Mouse (Mus musculus) CH12.LX (cell line): Measurements from ENCODE around the gene Tagln2. TPM values are rescaled to one million over a fixed set of nuclear protein-coding genes. Genes with fewer than 3 reads are reported as not detected.

Source experiments
- DNase-seq: peaks from one replicate; pipeline ENCODE4 v3.0.0-alpha.2; 2013; ENCODE audit errors: extremely low read depth
- H3K27ac ChIP-seq: 2 replicates; pipeline ENCODE4 v1.5.1; 2012; ENCODE audit warnings: low read depth, mild to moderate bottlenecking, control low read depth, moderate library complexity; ENCODE audit not compliant: insufficient read depth
- H3K27me3 ChIP-seq: replicated peaks from 2 replicates; pipeline ENCODE3; 2012; ENCODE audit warnings: inconsistent platforms
- H3K36me3 ChIP-seq, 2 experiments: replicated peaks in 1 of 2; 2 replicates each; pipeline versions ENCODE3 to v1.6.1; 2012; ENCODE audit warnings: inconsistent platforms in 1 of 2, low read length in 1 of 2, mild to moderate bottlenecking in 1 of 2, mixed read lengths in 1 of 2, moderate library complexity in 1 of 2; ENCODE audit not compliant: control insufficient read depth in 1 of 2, insufficient read depth in 1 of 2
- H3K4me1 ChIP-seq, 2 experiments: 2 replicates each; pipeline ENCODE4 v1.6.1; 2012; ENCODE audit warnings: inconsistent platforms in 1 of 2, moderate library complexity in 1 of 2; ENCODE audit not compliant: insufficient read depth in 2 of 2, control insufficient read depth in 1 of 2
- H3K4me2 ChIP-seq: 2 replicates; pipeline ENCODE4 v1.6.1; 2012; ENCODE audit warnings: low read depth, mild to moderate bottlenecking, control low read depth; ENCODE audit not compliant: poor library complexity, insufficient read depth, severe bottlenecking
- H3K4me3 ChIP-seq, 3 experiments: fragments of 150-350 bp in 1 of 3; sonication (generic) in 1 of 3; replicated peaks in 1 of 3; 2 replicates each; pipeline versions ENCODE3 to v1.5.1; 2011 to 2012; ENCODE audit warnings: low read depth in 2 of 3, low read length in 2 of 3, mild to moderate bottlenecking in 2 of 3, moderate library complexity in 2 of 3, control low read depth in 1 of 3, improper control_type of control experiment in 1 of 3, inconsistent platforms in 1 of 3, mixed read lengths in 1 of 3; ENCODE audit not compliant: poor library complexity in 1 of 3
- H3K79me2 ChIP-seq: replicated peaks from 2 replicates; pipeline ENCODE4 v1.6.1; 2012; ENCODE audit warnings: mild to moderate bottlenecking, moderate library complexity; ENCODE audit not compliant: control insufficient read depth, poor library complexity, insufficient read depth, severe bottlenecking; ENCODE audit errors: extremely low read depth
- H3K9ac ChIP-seq: 2 replicates; pipeline ENCODE4 v1.6.1; 2012; ENCODE audit warnings: low read depth, mild to moderate bottlenecking, control low read depth, moderate library complexity; ENCODE audit not compliant: insufficient read depth
- H3K9me3 ChIP-seq: replicated peaks from 2 replicates; pipeline ENCODE3; 2012; ENCODE audit warnings: low read length, inconsistent platforms, mixed read lengths
- BHLHE40 ChIP-seq: IDR thresholded peaks from 2 replicates; pipeline ENCODE4 v1.6.1; 2011; ENCODE audit warnings: mild to moderate bottlenecking, low read depth, low read length, improper control_type of control experiment
- CHD1 ChIP-seq: IDR thresholded peaks from 2 replicates; pipeline ENCODE4 v1.6.1; 2012; ENCODE audit warnings: low read depth, low read length, improper control_type of control experiment, inconsistent platforms
- CHD2 ChIP-seq: IDR thresholded peaks from 2 replicates; pipeline ENCODE4 v1.6.1; 2011; ENCODE audit warnings: low read length, improper control_type of control experiment
- CTCF ChIP-seq, 2 experiments: IDR thresholded peaks in 1 of 2; conservative IDR thresholded peaks in 1 of 2; 2 replicates each; pipeline ENCODE4 v1.5.1; 2011 to 2012; ENCODE audit warnings: low read depth in 2 of 2, low read length in 2 of 2, improper control_type of control experiment in 1 of 2, inconsistent platforms in 1 of 2, mild to moderate bottlenecking in 1 of 2, moderate library complexity in 1 of 2
- E2F4 ChIP-seq: IDR thresholded peaks from 2 replicates; pipeline ENCODE4 v1.6.1; 2011; ENCODE audit warnings: low read depth, low read length, improper control_type of control experiment; ENCODE audit not compliant: insufficient replicate concordance
- ELF1 ChIP-seq: IDR thresholded peaks from 2 replicates; pipeline ENCODE4 v1.6.1; 2014; ENCODE audit warnings: low read depth, mild to moderate bottlenecking, inconsistent platforms, low read length, improper control_type of control experiment
- EP300 ChIP-seq: IDR thresholded peaks from 2 replicates; pipeline ENCODE4 v1.6.1; 2011; ENCODE audit warnings: low read length, improper control_type of control experiment
- ETS1 ChIP-seq: conservative IDR thresholded peaks from 2 replicates; pipeline ENCODE4 v1.6.1; 2012; ENCODE audit warnings: low read depth, mild to moderate bottlenecking, inconsistent platforms, low read length, improper control_type of control experiment, moderate library complexity
- GABPA ChIP-seq: IDR thresholded peaks from 2 replicates; pipeline ENCODE4 v1.6.1; 2012; ENCODE audit warnings: low read depth, low read length, improper control_type of control experiment, inconsistent platforms; ENCODE audit not compliant: insufficient replicate concordance
- JUND ChIP-seq: conservative IDR thresholded peaks from 2 replicates; pipeline ENCODE4 v1.6.1; 2011; ENCODE audit warnings: low read depth, low read length, improper control_type of control experiment
- KAT2A ChIP-seq: IDR thresholded peaks from 2 replicates; pipeline ENCODE4 v1.6.1; 2012; ENCODE audit warnings: low read length, improper control_type of control experiment, inconsistent platforms; ENCODE audit not compliant: insufficient replicate concordance
- MAFK ChIP-seq: IDR thresholded peaks from 2 replicates; pipeline ENCODE4 v1.6.1; 2011; ENCODE audit warnings: low read length, improper control_type of control experiment; ENCODE audit not compliant: insufficient replicate concordance
- MAX ChIP-seq: IDR thresholded peaks from 2 replicates; pipeline ENCODE4 v1.6.1; 2011; ENCODE audit warnings: low read length, improper control_type of control experiment
- MAZ ChIP-seq: IDR thresholded peaks from 2 replicates; pipeline ENCODE4 v1.6.1; 2012; ENCODE audit warnings: low read depth, mild to moderate bottlenecking, inconsistent platforms, low read length, improper control_type of control experiment, moderate library complexity
- MEF2A ChIP-seq: IDR thresholded peaks from 2 replicates; pipeline ENCODE4 v1.6.1; 2014; ENCODE audit warnings: low read depth, mild to moderate bottlenecking, inconsistent platforms, low read length, improper control_type of control experiment, borderline replicate concordance
- MXI1 ChIP-seq: IDR thresholded peaks from 2 replicates; pipeline ENCODE4 v1.6.1; 2011; ENCODE audit warnings: mild to moderate bottlenecking, low read depth, low read length, improper control_type of control experiment
- MYC ChIP-seq: IDR thresholded peaks from 2 replicates; pipeline ENCODE4 v1.6.1; 2011; ENCODE audit warnings: low read depth, mild to moderate bottlenecking, improper control_type of control experiment, low read length
- NELFE ChIP-seq: IDR thresholded peaks from 2 replicates; pipeline ENCODE4 v1.6.1; 2011; ENCODE audit warnings: low read depth, low read length, improper control_type of control experiment
- NRF1 ChIP-seq: IDR thresholded peaks from 2 replicates; pipeline ENCODE4 v1.6.1; 2014; ENCODE audit warnings: low read depth, mild to moderate bottlenecking, inconsistent platforms, low read length, improper control_type of control experiment, moderate library complexity
- PAX5 ChIP-seq: IDR thresholded peaks from 2 replicates; pipeline ENCODE4 v1.6.1; 2012; ENCODE audit warnings: low read length, inconsistent platforms, mixed read lengths
- POLR2A ChIP-seq: IDR thresholded peaks from 2 replicates; pipeline ENCODE4 v1.6.1; 2011; ENCODE audit warnings: low read depth, mild to moderate bottlenecking, improper control_type of control experiment, low read length
- POLR2AphosphoS2 ChIP-seq: IDR thresholded peaks from 2 replicates; pipeline ENCODE4 v1.6.1; 2011; ENCODE audit warnings: low read depth, low read length, improper control_type of control experiment
- RAD21 ChIP-seq: IDR thresholded peaks from 2 replicates; pipeline ENCODE4 v1.6.1; 2011; ENCODE audit warnings: low read depth, mild to moderate bottlenecking, low read length, improper control_type of control experiment, moderate library complexity
- RCOR1 ChIP-seq: conservative IDR thresholded peaks from 2 replicates; pipeline ENCODE4 v1.6.1; 2012; ENCODE audit warnings: low read depth, mild to moderate bottlenecking, inconsistent platforms, low read length, improper control_type of control experiment
- TBP ChIP-seq: conservative IDR thresholded peaks from 2 replicates; pipeline ENCODE4 v1.6.1; 2011; ENCODE audit warnings: low read depth, low read length, improper control_type of control experiment
- TCF12 ChIP-seq: IDR thresholded peaks from 2 replicates; pipeline ENCODE4 v1.6.1; 2014; ENCODE audit warnings: low read depth, mild to moderate bottlenecking, inconsistent platforms, low read length, improper control_type of control experiment
- UBTF ChIP-seq: IDR thresholded peaks from 2 replicates; pipeline ENCODE4 v1.6.1; 2012; ENCODE audit warnings: low read depth, mild to moderate bottlenecking, inconsistent platforms, low read length, improper control_type of control experiment, moderate library complexity
- USF1 ChIP-seq: IDR thresholded peaks from 2 replicates; pipeline ENCODE4 v1.6.1; 2014; ENCODE audit warnings: low read depth, mild to moderate bottlenecking, inconsistent platforms, low read length, improper control_type of control experiment
- USF2 ChIP-seq: conservative IDR thresholded peaks from 2 replicates; pipeline ENCODE4 v1.6.1; 2011; ENCODE audit warnings: low read depth, low read length, improper control_type of control experiment
- ZC3H11A ChIP-seq: IDR thresholded peaks from 2 replicates; pipeline ENCODE4 v1.6.1; 2012; ENCODE audit warnings: low read depth, mild to moderate bottlenecking, inconsistent platforms, low read length, improper control_type of control experiment
- ZKSCAN1 ChIP-seq: IDR thresholded peaks from 2 replicates; pipeline ENCODE4 v1.6.1; 2012; ENCODE audit warnings: low read depth, inconsistent platforms, low read length, improper control_type of control experiment, borderline replicate concordance
- ZNF384 ChIP-seq: IDR thresholded peaks from 2 replicates; pipeline ENCODE4 v1.6.1; 2012; ENCODE audit warnings: low read depth, low read length, improper control_type of control experiment, inconsistent platforms
- dilution Hi-C: fragments of 300-500 bp; cut with MboI; formaldehyde crosslinking; loops from 2 replicates; pipeline ENCODE4 v1.14.3; 2020; ENCODE audit warnings: low sequenced_read_pairs; ENCODE audit not compliant: extremely low pct_unique_long_range_greater_than_20kb, extremely low pct_ligation_motif_present
- in situ Hi-C: fragments of 300-500 bp; cut with MboI; formaldehyde crosslinking; loops from 3 replicates; pipeline ENCODE4 v1.14.3; 2019; ENCODE audit warnings: low sequenced_read_pairs, low pct_ligation_motif_present, low pct_unique_long_range_greater_than_20kb, mixed read lengths
- polyA plus RNA-seq: library from polyadenylated mRNA; unstranded; fragments of >175 nt; gene quantifications from 2 replicates; pipeline ENCODE4 v1.2.1, GENCODE M21; 2012; ENCODE audit warnings: low read depth; ENCODE audit not compliant: insufficient read length
- total RNA-seq, 2 experiments: library from RNA; depleted of rRNA; stranded (reverse); fragments of 300-350 nt in 1 of 2; fragments of >200 nt in 1 of 2; gene quantifications; 2 replicates each; pipeline ENCODE4 v1.2.3; 2012 to 2014

The Tagln2 gene
- total and polyA plus RNA-seq, 3 experiments = 172 to 337 (median 206) TPM

- no peak overlapping the region for H3K4me3 ChIP-seq
- dilution Hi-C loops (no loop called here), in situ Hi-C loops (no loop called here)
- no peak overlapping the region; the same call in 1 of the 2 replicates for H3K4me2 ChIP-seq
- H3K9me3 ChIP-seq = no peaks in the 10 kb centered on the region
- peaks cover 0 to 31% of the 10 kb centered on the region in 2 experiments; a peak in 2 of 4 replicates for H3K4me1 ChIP-seq
- no peak overlapping the region for H3K9ac ChIP-seq
- H3K36me3 ChIP-seq = peaks cover 6 to 60% of the 10 kb centered on the region in 2 experiments
- no peaks in the 10 kb centered on the region for H3K79me2 ChIP-seq
- H3K27me3 ChIP-seq = no peaks in the 10 kb centered on the region
- H3K27ac ChIP-seq = no peak overlapping the region
- no peak for TF ChIP-seq POLR2AphosphoS2
- no peak for TF ChIP-seq GABPA
- TF ChIP-seq ETS1 = no peak
- no peak for TF ChIP-seq NELFE
- TF ChIP-seq UBTF = no peak
- TF ChIP-seq EP300 = no peak
- TF ChIP-seq ZKSCAN1 = no peak
- TF ChIP-seq ZNF384 = no peak
- TF ChIP-seq KAT2A = no peak
- no peak for TF ChIP-seq ELF1
- TF ChIP-seq PAX5 = no peak
- no peak for TF ChIP-seq JUND
- TF ChIP-seq E2F4 = no peak
- no peak for TF ChIP-seq POLR2A
- no peak for TF ChIP-seq USF1
- TF ChIP-seq USF2 = no peak
- TF ChIP-seq MAX = no peak
- no peak for TF ChIP-seq CHD2
- DNase-seq = no peak
Measured at GRCm38 (mm10) chr1:172489585-172490250, 10.1 kb upstream of the Tagln2 start.

- Histone ChIP-seq H3K36me3 (peaks cover 6 to 60% of the 10 kb centered on the region in 2 experiments), H3K4me2 (peak overlapping the region; percentile 4; the same call in 1 of the 2 replicates), H3K9me3 (no peaks in the 10 kb centered on the region), H3K27me3 (no peaks in the 10 kb centered on the region), H3K4me3 (no peak overlapping the region), H3K79me2 (no peaks in the 10 kb centered on the region), H3K4me1 (peaks cover 0 to 31% of the 10 kb centered on the region in 2 experiments; a peak in 2 of 4 replicates), H3K27ac (no peak overlapping the region), H3K9ac (no peak overlapping the region)
- dilution Hi-C loops (no loop called here), in situ Hi-C loops (no loop called here)
- DNase-seq = peak; percentile 59
- TF ChIP-seq BHLHE40 (no peak), ZKSCAN1 (no peak), PAX5 (no peak), CHD1 (no peak), POLR2AphosphoS2 (no peak), KAT2A (no peak), EP300 (no peak), TBP (no peak), MYC (no peak), USF1 (no peak), JUND (no peak), MAFK (no peak), ZNF384 (no peak), CTCF (conservative IDR thresholded peaks at IDR 0.05 in 1 of 2, IDR thresholded peaks at IDR 0.05 in 1 of 2; ENCODE audit: low read depth in 2 of 2, low read length in 2 of 2) (peak; percentile 95 to 97), NRF1 (no peak), POLR2A (no peak), GABPA (no peak), USF2 (no peak), MEF2A (no peak), TCF12 (peak; percentile 31; the same call in 1 of the 2 replicates), RAD21 (peak; percentile 97), ZC3H11A (peak; percentile 94), RCOR1 (no peak), MXI1 (no peak), CHD2 (no peak), UBTF (no peak), MAZ (0 out of 2 replicates have a peak, but pooled peaks have one; percentile 50)
Measured at GRCm38 (mm10) chr1:172490261-172490661, 9.6 kb upstream of the Tagln2 start.
